Mouse (Mus musculus) neural tube, embryonic 11.5 days (tissue): ENCODE data around the gene Stk40. TPM values are rescaled to one million over a fixed set of nuclear protein-coding genes. Genes with fewer than 3 reads are reported as not detected.

ENCODE experiments used
- ATAC-seq: fragments of 200-750 bp; cut with Nextera tagmentation; 2 replicates; pipeline ENCODE4 v1.8.0; 2017; ENCODE audit warnings: moderate number of reproducible peaks, mild to moderate bottlenecking, moderate TSS enrichment, moderate library complexity; ENCODE audit not compliant: insufficient read depth, low FRiP score, low TSS enrichment
- DNase-seq: peaks from one replicate; pipeline ENCODE4 v3.0.0-alpha.2; 2015; ENCODE audit warnings: low spot score
- H3K27ac ChIP-seq: fragments of 300-500 bp; sonication (generic); 2 replicates; pipeline ENCODE4 v1.5.1; 2014; ENCODE audit warnings: low read depth, mild to moderate bottlenecking, low read length
- H3K27me3 ChIP-seq: fragments of 300-500 bp; sonication (generic); 2 replicates; pipeline ENCODE4 v1.6.1; 2014; ENCODE audit warnings: mild to moderate bottlenecking, low read length, mixed read lengths; ENCODE audit not compliant: control insufficient read depth, insufficient read depth
- H3K36me3 ChIP-seq: fragments of 300-500 bp; sonication (generic); 2 replicates; pipeline ENCODE4 v1.6.1; 2014; ENCODE audit warnings: mild to moderate bottlenecking, low read length, moderate library complexity, mixed read lengths; ENCODE audit not compliant: control insufficient read depth, insufficient read depth
- H3K4me1 ChIP-seq: fragments of 300-500 bp; sonication (generic); 2 replicates; pipeline ENCODE4 v1.6.1; 2014; ENCODE audit warnings: low read length, mixed read lengths; ENCODE audit not compliant: control insufficient read depth, insufficient read depth
- H3K4me2 ChIP-seq: fragments of 300-500 bp; sonication (generic); 2 replicates; pipeline ENCODE4 v1.6.1; 2014; ENCODE audit warnings: low read depth, mild to moderate bottlenecking, moderate library complexity
- H3K4me3 ChIP-seq: fragments of 300-500 bp; sonication (generic); 2 replicates; pipeline ENCODE4 v1.5.1; 2014; ENCODE audit warnings: low read depth, low read length
- H3K9ac ChIP-seq: fragments of 300-500 bp; sonication (generic); 2 replicates; pipeline ENCODE4 v1.6.1; 2014; ENCODE audit warnings: mild to moderate bottlenecking, low read length
- H3K9me3 ChIP-seq: fragments of 300-500 bp; sonication (generic); 2 replicates; pipeline ENCODE4 v1.6.1; 2016; ENCODE audit warnings: low read length; ENCODE audit not compliant: control insufficient read depth
- WGBS: fragments of 180-500 bp; shearing (Covaris S2); extraction: QIAGEN DNeasy Blood & Tissue Kit; methylation state at CpG from one replicate; pipeline ENCODE4 v1.1.7; 2014; 5-methylcytosine and 5-hydroxymethylcytosine counted together
- polyA plus RNA-seq: library from polyadenylated mRNA; unstranded; fragments of >200 nt; fragmentation: Nextera tagmentation; extraction: Ambion mirVana; gene quantifications from 2 replicates; pipeline ENCODE4 v1.2.1, GENCODE M21; 2014

Gene Stk40
- polyA plus RNA-seq, 1 experiment from 2014 or later = 32.5 TPM

- peaks cover 16% of the 10 kb centered on the region for H3K4me1 ChIP-seq
Observed at GRCm38 (mm10) chr4:126113943-126114342, 10.2 kb downstream of the Stk40 start.

GRCm38 (mm10) chr4:126115411-126115810 lies 11.7 kb downstream of the Stk40 start:
- WGBS = 85% methylated on average over 9 of the region's 9 CpGs
- no peak overlapping the region for H3K27ac ChIP-seq
- no peak overlapping the region for H3K4me2 ChIP-seq
- no peak overlapping the region for H3K4me3 ChIP-seq
- no peak overlapping the region for H3K9ac ChIP-seq
- DNase-seq (no peak), ATAC-seq (no peak)
- H3K36me3 ChIP-seq = no peaks in the 10 kb centered on the region; the same call in 1 of the 2 replicates
- no peaks in the 10 kb centered on the region for H3K27me3 ChIP-seq
- peaks cover 9% of the 10 kb centered on the region for H3K4me1 ChIP-seq
- H3K9me3 ChIP-seq = no peaks in the 10 kb centered on the region

More at GRCm38 (mm10) chr4:126113943-126114342, 10.2 kb downstream of the Stk40 start:
- no peak for ATAC-seq
- peak; percentile 50 for DNase-seq
- H3K36me3 ChIP-seq = no peaks in the 10 kb centered on the region
- no peak overlapping the region for H3K4me3 ChIP-seq
- no peak overlapping the region for H3K9ac ChIP-seq
- H3K27me3 ChIP-seq = no peaks in the 10 kb centered on the region
- H3K4me2 ChIP-seq = no peak overlapping the region
- 23% methylated on average over 6 of the region's 6 CpGs for WGBS
- no peak overlapping the region for H3K27ac ChIP-seq
- no peaks in the 10 kb centered on the region for H3K9me3 ChIP-seq

GRCm38 (mm10) chr4:126115871-126116521 lies 12.2 kb downstream of the Stk40 start:
- H3K4me2 ChIP-seq = no peak overlapping the region
- WGBS = 70% methylated on average over 6 of the region's 6 CpGs
- H3K4me1 ChIP-seq = peaks cover 3% of the 10 kb centered on the region
- no peaks in the 10 kb centered on the region for H3K9me3 ChIP-seq
- H3K27me3 ChIP-seq = no peaks in the 10 kb centered on the region
- no peak for ATAC-seq
- H3K36me3 ChIP-seq = no peaks in the 10 kb centered on the region; the same call in 1 of the 2 replicates
- no peak overlapping the region for H3K4me3 ChIP-seq
- no peak overlapping the region for H3K27ac ChIP-seq
- no peak overlapping the region for H3K9ac ChIP-seq
- DNase-seq = no peak

- DNase-seq (no peak), ATAC-seq (no peak)
- H3K4me1 ChIP-seq = no peaks in the 10 kb centered on the region
- H3K9ac ChIP-seq = no peak overlapping the region
- no peak overlapping the region for H3K4me2 ChIP-seq
- H3K36me3 ChIP-seq = no peaks in the 10 kb centered on the region; the same call in 1 of the 2 replicates
- H3K27me3 ChIP-seq = no peaks in the 10 kb centered on the region
- no peak overlapping the region for H3K4me3 ChIP-seq
- H3K9me3 ChIP-seq = no peaks in the 10 kb centered on the region
- WGBS = 87% methylated on average over 8 of the region's 8 CpGs
- H3K27ac ChIP-seq = no peak overlapping the region
Observed at GRCm38 (mm10) chr4:126117116-126117515, 13.4 kb downstream of the Stk40 start.

GRCm38 (mm10) chr4:126118651-126119050 lies 14.9 kb downstream of the Stk40 start:
- Histone ChIP-seq H3K4me3 (no peak overlapping the region), H3K36me3 (no peaks in the 10 kb centered on the region; the same call in 1 of the 2 replicates), H3K27ac (no peak overlapping the region), H3K9ac (no peak overlapping the region), H3K4me1 (no peaks in the 10 kb centered on the region), H3K4me2 (no peak overlapping the region), H3K27me3 (no peaks in the 10 kb centered on the region), H3K9me3 (no peaks in the 10 kb centered on the region)
- ATAC-seq = no peak
- no peak for DNase-seq
- 89% methylated on average over 4 of the region's 4 CpGs for WGBS

- DNase-seq = no peak
- no peaks in the 10 kb centered on the region for H3K27me3 ChIP-seq
- no peaks in the 10 kb centered on the region; the same call in 1 of the 2 replicates for H3K36me3 ChIP-seq
- H3K9ac ChIP-seq = no peak overlapping the region
- WGBS = 81% methylated on average over 1 of the region's 1 CpGs
- no peaks in the 10 kb centered on the region for H3K9me3 ChIP-seq
- H3K4me1 ChIP-seq = no peaks in the 10 kb centered on the region
- no peak overlapping the region for H3K4me2 ChIP-seq
- H3K4me3 ChIP-seq = no peak overlapping the region
- no peak overlapping the region for H3K27ac ChIP-seq
- ATAC-seq = no peak
Observed at GRCm38 (mm10) chr4:126119051-126119450, 15.3 kb downstream of the Stk40 start.

GRCm38 (mm10) chr4:126120052-126120451 lies 16.3 kb downstream of the Stk40 start:
- Histone ChIP-seq H3K27me3 (no peaks in the 10 kb centered on the region), H3K4me2 (no peak overlapping the region), H3K36me3 (peaks cover 1% of the 10 kb centered on the region), H3K9ac (no peak overlapping the region), H3K9me3 (no peaks in the 10 kb centered on the region), H3K4me1 (no peaks in the 10 kb centered on the region), H3K27ac (no peak overlapping the region), H3K4me3 (no peak overlapping the region)
- 87% methylated on average over 5 of the region's 5 CpGs for WGBS
- ATAC-seq (no peak), DNase-seq (no peak)

GRCm38 (mm10) chr4:126120506-126120905 lies 16.7 kb downstream of the Stk40 start:
- 90% methylated on average over 2 of the region's 2 CpGs for whole genome bisulfite sequencing
- Histone ChIP-seq H3K4me3 (no peak overlapping the region), H3K27me3 (no peaks in the 10 kb centered on the region), H3K9me3 (no peaks in the 10 kb centered on the region), H3K27ac (no peak overlapping the region), H3K36me3 (peaks cover 2% of the 10 kb centered on the region), H3K4me2 (no peak overlapping the region), H3K9ac (no peak overlapping the region), H3K4me1 (no peaks in the 10 kb centered on the region)
- DNase-seq (no peak), ATAC-seq (no peak)

GRCm38 (mm10) chr4:126123309-126124040 lies 19.7 kb downstream of the Stk40 start:
- Histone ChIP-seq H3K27me3 (no peaks in the 10 kb centered on the region), H3K4me2 (no peak overlapping the region), H3K4me1 (no peaks in the 10 kb centered on the region), H3K27ac (no peak overlapping the region), H3K9me3 (no peaks in the 10 kb centered on the region), H3K36me3 (peaks cover 6% of the 10 kb centered on the region), H3K4me3 (no peak overlapping the region), H3K9ac (no peak overlapping the region)
- ATAC-seq (no peak), DNase-seq (no peak)
- 90% methylated on average over 10 of the region's 10 CpGs for WGBS
